9 mouse cellular contexts compared by ENCODE assay signal in the genomic region with DNA sequence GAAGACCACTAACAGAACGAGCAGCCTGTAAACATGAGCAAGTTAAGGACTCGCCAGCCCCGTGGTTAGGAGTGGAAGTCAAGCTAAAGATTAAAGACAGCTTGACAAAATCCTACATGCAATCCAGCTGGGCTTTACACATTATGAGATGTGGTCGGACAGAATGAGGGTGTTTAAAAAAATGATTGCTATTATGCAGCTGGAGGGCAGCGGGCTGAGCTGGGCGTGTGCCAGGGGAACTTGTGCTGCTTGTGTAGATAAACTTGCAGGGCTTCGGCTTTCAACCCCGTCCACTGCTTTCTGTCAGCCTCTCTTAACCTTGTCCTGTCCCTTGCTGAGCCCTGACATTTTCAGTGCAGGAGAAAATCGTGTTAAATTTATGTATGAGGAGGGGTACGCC.
DNase-seq lines count a peak whose midpoint lies in the region; ATAC-seq and TF ChIP-seq lines count a peak whose summit lies in the region.
"Had no signal": no experiment of that assay in that cellular context is flagged by ENCODE, and none has a peak within 500 bp of the region (broad histone marks: within the 10 kb centered on the region; RNA-seq: fewer than 3 reads in every experiment).

No protein-coding gene starts in this region.

- H3K4me1 ChIP-seq in embryonic facial prominence, embryonic 13.5 days: peaks cover 22% of the 10 kb centered on the region
- peaks cover 29% of the 10 kb centered on the region for H3K4me1 ChIP-seq in embryonic facial prominence, embryonic 10.5 days
- peaks cover 8 to 16% of the 10 kb centered on the region in 2 experiments for H3K4me1 ChIP-seq in heart, embryonic 14.5 days (ENCODE audit: control insufficient read depth in 2 of 2, insufficient read depth in 2 of 2, low read length in 2 of 2)
- peaks cover 13% of the 10 kb centered on the region for H3K4me1 ChIP-seq in lung, embryonic 14.5 days (ENCODE audit: insufficient read depth)

- no peak overlapping the region for H3K9ac ChIP-seq in embryonic facial prominence, embryonic 13.5 days
- peak overlapping the region; percentile 22; the same call in 1 of the 2 replicates for H3K9ac ChIP-seq in heart, embryonic 14.5 days (ENCODE audit: low read length)
- no peak overlapping the region for H3K9ac ChIP-seq in lung, embryonic 14.5 days
- H3K9ac ChIP-seq: neural tube, embryonic 13.5 days had no signal

- peak overlapping the region; percentile 26 for H3K4me2 ChIP-seq in embryonic facial prominence, embryonic 13.5 days
- peak overlapping the region; percentile 44 for H3K4me2 ChIP-seq in heart, embryonic 14.5 days (ENCODE audit: low read length)
- no peak overlapping the region for H3K4me2 ChIP-seq in lung, embryonic 14.5 days
- H3K4me2 ChIP-seq: neural tube, embryonic 13.5 days had no signal

- no peaks in the 10 kb centered on the region for H3K36me3 ChIP-seq in embryonic facial prominence, embryonic 13.5 days
- H3K36me3 ChIP-seq in embryonic facial prominence, embryonic 10.5 days (replicated peaks): no peaks in the 10 kb centered on the region
- no peaks in the 10 kb centered on the region for H3K36me3 ChIP-seq in heart, embryonic 14.5 days (ENCODE audit: control insufficient read depth, insufficient read depth, low read length)
- H3K36me3 ChIP-seq in lung, embryonic 14.5 days (ENCODE audit: insufficient read depth): no peaks in the 10 kb centered on the region
- H3K36me3 ChIP-seq: neural tube, embryonic 13.5 days had no signal

- no peak overlapping the region for H3K27ac ChIP-seq in embryonic facial prominence, embryonic 13.5 days
- no peak overlapping the region for H3K27ac ChIP-seq in embryonic facial prominence, embryonic 10.5 days (replicated peaks)
- H3K27ac ChIP-seq in heart, embryonic 14.5 days (replicated peaks in 1 of 2; ENCODE audit: control insufficient read depth in 1 of 2, insufficient read depth in 1 of 2, low read depth in 2 of 2, low read length in 2 of 2): peak overlapping the region; percentile 46
- H3K27ac ChIP-seq in lung, embryonic 14.5 days (ENCODE audit: low read depth): no peak overlapping the region; the same call in 1 of the 2 replicates
- no peak overlapping the region for H3K27ac ChIP-seq in layer of hippocampus, adult 2 months
- H3K27ac ChIP-seq: neural tube, embryonic 13.5 days had no signal

- ATAC-seq in embryonic facial prominence, embryonic 13.5 days (ENCODE audit: insufficient number of reproducible peaks, insufficient read depth, low FRiP score, low TSS enrichment, low read depth): no peak
- ATAC-seq in heart, embryonic 14.5 days (ENCODE audit: insufficient number of reproducible peaks, insufficient read depth, low FRiP score, low read depth): peak; percentile 59; the same call in 1 of the 2 replicates
- ATAC-seq in lung, embryonic 14.5 days (ENCODE audit: insufficient read depth): peak; percentile 84; the same call in 1 of the 2 replicates

- no peak for TF ChIP-seq CTCF in lung, embryonic 14.5 days (IDR thresholded peaks at IDR 0.05; ENCODE audit: low read depth)
- no peak for TF ChIP-seq CTCF in layer of hippocampus, adult 2 months (conservative IDR thresholded peaks at IDR 0.05)

- WGBS in embryonic facial prominence, embryonic 13.5 days: 17% methylated on average over 10 of the region's 10 CpGs
- WGBS in embryonic facial prominence, embryonic 10.5 days: 78% methylated on average over 10 of the region's 10 CpGs
- WGBS in heart, embryonic 14.5 days: 8% methylated on average over 10 of the region's 10 CpGs
- 6% methylated on average over 10 of the region's 10 CpGs for WGBS in lung, embryonic 14.5 days

- no peak overlapping the region for H3K4me3 ChIP-seq in embryonic facial prominence, embryonic 13.5 days
- H3K4me3 ChIP-seq in embryonic facial prominence, embryonic 10.5 days: no peak overlapping the region
- H3K4me3 ChIP-seq in heart, embryonic 14.5 days (ENCODE audit: control insufficient read depth in 1 of 2, insufficient read depth in 1 of 2, low read depth in 1 of 2, low read length in 2 of 2): 0 out of 4 replicates have a peak overlapping the region, but pooled peaks of 1 of the 2 experiments have one; percentile 5
- H3K4me3 ChIP-seq in lung, embryonic 14.5 days (ENCODE audit: low read depth, low read length): no peak overlapping the region
- H3K4me3 ChIP-seq in layer of hippocampus, adult 2 months: no peak overlapping the region
- H3K4me3 ChIP-seq: neural tube, embryonic 13.5 days had no signal

- H3K27me3 ChIP-seq in embryonic facial prominence, embryonic 13.5 days: peaks cover 6% of the 10 kb centered on the region; the same call in 1 of the 2 replicates
- H3K27me3 ChIP-seq in embryonic facial prominence, embryonic 10.5 days (replicated peaks; ENCODE audit: low read depth, poor library complexity, severe bottlenecking): no peaks in the 10 kb centered on the region
- H3K27me3 ChIP-seq in heart, embryonic 14.5 days (ENCODE audit: control insufficient read depth, insufficient read depth, low read length): no peaks in the 10 kb centered on the region
- no peaks in the 10 kb centered on the region; the same call in 1 of the 2 replicates for H3K27me3 ChIP-seq in lung, embryonic 14.5 days (ENCODE audit: insufficient read depth, low read length)
- H3K27me3 ChIP-seq: neural tube, embryonic 13.5 days had no signal

- no peak for DNase-seq in embryonic facial prominence, embryonic 10.5 days (ENCODE audit: low spot score)
- DNase-seq in MEL-GATA-1-ER (ENCODE audit: extremely low read depth, low read depth): peak; percentile 35
- peak; percentile 92 for DNase-seq in lung, embryonic 14.5 days
- no peak for DNase-seq in cerebellum, postnatal 4 days (ENCODE audit: low spot score in 2 of 2)
- DNase-seq in cerebellum, adult 18-20 months: no peak
- no peak for DNase-seq in layer of hippocampus, adult 2 months (ENCODE audit: low spot score in 2 of 2)

- H3K9me3 ChIP-seq in embryonic facial prominence, embryonic 13.5 days: no peaks in the 10 kb centered on the region
- no peaks in the 10 kb centered on the region for H3K9me3 ChIP-seq in embryonic facial prominence, embryonic 10.5 days
- no peaks in the 10 kb centered on the region for H3K9me3 ChIP-seq in heart, embryonic 14.5 days (ENCODE audit: control insufficient read depth, low read length)
- H3K9me3 ChIP-seq in lung, embryonic 14.5 days (ENCODE audit: low read depth, low read length): no peaks in the 10 kb centered on the region
- H3K9me3 ChIP-seq: neural tube, embryonic 13.5 days had no signal

Comparison
In these comparisons a context has a peak if more than half of its experiments do, and no peak if none do; other contexts are left out.
1. H3K27ac ChIP-seq: peak in heart, embryonic 14.5 days (2 of 2); none in embryonic facial prominence, embryonic 13.5 days (single experiment), embryonic facial prominence, embryonic 10.5 days (single experiment), lung, embryonic 14.5 days (single experiment) and layer of hippocampus, adult 2 months (single experiment).
2. DNase-seq: peak in MEL-GATA-1-ER (single experiment) and lung, embryonic 14.5 days (single experiment); none in embryonic facial prominence, embryonic 10.5 days (single experiment), cerebellum, postnatal 4 days (0 of 2), cerebellum, adult 18-20 months (0 of 2) and layer of hippocampus, adult 2 months (0 of 2).